Mouse (Mus musculus) frontal cortex, adult 2 months (tissue): Measurements from ENCODE around the gene Aqp1. TPM values are rescaled to one million over a fixed set of nuclear protein-coding genes. Genes with fewer than 3 reads are reported as not detected.
A peak's percentile ranks its signal among the peaks of the same experiment; 100 is the strongest.

Source experiments
- DNase-seq, 2 experiments: peaks; one replicate each; pipeline ENCODE4 v3.0.0; 2022; ENCODE audit warnings: low spot score in 1 of 2; ENCODE audit errors: extremely low spot score in 1 of 2
- polyA plus RNA-seq: library from polyadenylated mRNA; depleted of rRNA; stranded (reverse); fragments of >200 nt; gene quantifications from 2 replicates; pipeline ENCODE4 v1.2.3, GENCODE M21; 2012

The Aqp1 gene
- polyA plus RNA-seq, 1 experiment = 19.6 TPM

DNA sequence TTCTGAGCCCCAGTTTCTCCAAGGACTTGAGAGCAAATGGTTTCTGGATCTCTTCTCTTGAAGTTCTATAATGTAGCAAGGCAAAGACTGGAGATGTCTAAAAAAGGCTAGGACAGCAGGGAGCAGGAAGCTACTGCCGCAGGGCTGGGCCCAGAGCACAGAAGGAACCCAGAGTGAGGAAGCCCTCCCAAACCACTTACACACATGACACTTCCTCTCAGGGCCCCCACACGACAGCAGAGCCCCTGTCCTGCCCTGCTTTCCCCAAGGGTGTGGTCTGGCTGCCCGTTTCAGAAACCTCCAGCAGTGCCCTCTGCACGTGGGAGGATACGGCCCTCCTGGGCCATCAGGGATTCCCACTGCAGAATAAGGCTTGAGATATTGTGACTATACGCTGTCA, 4.9 kb upstream of the Aqp1 start:
- DNase-seq = no peak

DNA sequence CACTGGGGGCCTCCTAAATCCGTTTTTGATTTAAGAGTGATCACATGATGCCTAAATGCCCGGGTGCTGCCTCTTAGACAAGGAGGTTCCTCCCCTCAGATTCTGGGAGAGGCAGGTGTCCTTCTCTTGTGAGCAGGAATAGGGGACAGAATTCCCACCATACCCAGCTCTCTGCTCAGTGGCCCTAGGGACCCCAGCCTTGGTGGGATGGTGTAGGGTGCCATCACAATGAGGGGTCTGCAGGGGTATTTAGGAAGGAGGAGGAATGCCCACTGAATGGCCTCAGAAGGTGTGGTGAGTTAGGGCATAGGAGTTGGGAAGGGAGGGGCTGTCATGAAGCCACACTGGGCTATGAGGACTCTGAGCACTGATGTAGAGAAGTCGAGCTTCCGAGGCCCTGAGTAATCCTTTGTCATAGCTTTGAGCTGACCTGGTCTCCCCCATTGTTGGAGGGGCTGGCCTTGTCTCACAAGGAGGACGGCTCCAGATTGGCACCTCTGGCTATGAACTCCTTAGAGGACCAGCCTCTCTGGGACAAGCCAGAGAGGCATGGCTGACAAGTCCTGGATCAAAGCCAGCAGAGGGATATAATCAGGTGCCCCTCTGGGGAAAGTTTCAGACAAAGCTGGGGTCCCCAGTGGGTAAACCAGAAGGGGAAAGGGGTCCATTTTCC, 4.0 kb upstream of the Aqp1 start:
- DNase-seq = no peak

DNA sequence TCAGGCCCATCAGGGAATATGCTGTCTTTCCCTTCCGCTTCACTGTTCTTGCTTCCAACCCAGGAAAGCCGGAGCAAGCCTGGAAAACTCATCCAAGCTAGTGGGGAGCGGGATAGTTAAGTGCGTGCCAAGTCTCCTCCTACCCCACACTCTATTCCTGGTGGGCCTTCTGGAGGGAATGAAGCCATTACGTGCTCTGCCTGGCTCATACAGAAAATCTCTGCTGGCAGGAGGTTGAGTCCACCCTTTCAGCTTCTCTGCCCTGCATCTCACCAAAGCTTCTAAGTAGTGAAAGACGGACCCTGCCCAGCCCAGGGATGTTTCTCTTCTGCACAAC, 3.5 kb upstream of the Aqp1 start:
- no peak for DNase-seq

DNA sequence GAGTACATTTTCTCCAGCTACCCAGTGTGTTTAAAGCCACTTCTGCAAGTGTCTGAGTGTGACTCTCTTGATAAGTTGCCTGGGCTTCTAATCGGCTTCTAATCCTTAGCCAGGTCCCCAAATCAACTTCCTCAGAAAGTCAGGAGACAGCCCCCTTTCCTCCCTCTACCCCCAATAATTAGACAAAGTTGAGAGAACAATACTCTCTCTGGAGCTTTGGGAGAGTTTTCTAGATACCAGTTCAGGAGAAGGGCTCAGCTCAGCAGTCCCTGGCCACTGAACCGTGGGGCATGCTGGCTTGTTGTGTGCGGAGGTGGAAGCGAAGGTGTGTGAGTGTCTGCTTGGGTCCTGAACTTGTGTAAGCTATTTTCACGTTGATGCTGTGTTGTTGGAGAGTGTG, 1.0 kb downstream of the Aqp1 start:
- DNase-seq = no peak

DNA sequence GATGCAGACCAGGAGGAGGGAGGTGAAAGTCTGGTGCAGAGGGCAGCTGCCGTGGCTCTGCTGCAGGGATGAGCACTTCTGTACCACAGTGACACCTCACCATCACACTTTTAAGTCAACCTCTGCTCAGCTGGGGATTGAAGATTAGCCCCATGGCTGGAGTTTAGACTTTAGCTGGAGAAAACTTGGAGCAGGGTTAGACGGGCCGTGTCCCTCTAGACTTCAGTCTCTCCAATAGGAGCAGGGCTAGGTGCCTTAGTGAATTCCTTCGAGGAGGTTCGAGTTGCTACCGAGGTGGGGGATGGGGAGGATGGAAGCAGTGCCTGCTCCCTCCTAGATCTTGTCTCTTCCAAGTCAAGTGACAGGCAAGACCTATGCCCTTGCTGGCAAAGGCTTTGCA, 1.8 kb downstream of the Aqp1 start:
- DNase-seq = no peak

DNA sequence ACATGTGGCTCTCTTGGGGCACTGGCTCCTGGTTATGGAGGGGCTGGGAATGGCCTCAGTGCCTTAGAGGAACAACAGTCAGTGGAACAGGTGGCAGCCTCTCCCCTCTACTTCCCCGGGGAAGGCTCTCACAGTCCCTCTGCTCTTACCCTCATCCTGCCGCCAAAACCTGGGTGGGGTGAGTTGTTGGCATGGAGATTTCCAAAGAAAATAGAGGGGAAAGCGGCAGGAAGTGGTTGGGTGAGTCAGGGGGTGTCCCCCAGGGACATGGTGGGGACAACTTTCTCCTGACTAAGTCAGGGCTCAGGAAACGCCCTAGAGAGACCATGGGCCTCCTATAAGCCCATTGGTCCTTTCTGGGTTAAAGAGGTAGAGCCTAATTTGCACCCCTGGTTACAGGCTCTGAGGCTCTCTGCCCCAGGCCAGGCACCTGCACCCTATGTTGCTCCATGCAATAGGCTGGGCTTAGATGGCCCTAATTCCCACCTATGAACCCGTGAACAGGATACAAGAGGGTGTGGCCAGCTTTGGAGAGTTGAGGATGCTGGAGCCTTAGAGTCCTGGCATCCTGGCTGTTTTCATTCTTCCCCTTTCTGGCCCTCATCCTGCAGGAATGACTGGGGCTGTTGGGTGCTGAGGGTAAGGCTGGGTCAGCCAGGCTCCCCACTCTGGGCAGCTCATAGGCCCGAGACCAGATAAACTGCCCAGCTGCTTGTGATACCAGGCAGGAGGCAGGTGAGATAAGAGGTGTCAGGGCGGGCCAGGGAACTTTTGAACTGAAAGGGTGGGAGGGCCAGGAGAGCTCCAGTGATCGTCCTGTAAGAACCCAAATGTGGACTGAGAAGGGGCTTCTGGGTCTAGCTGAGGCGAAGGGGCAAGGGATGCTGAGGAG, 2.9 kb downstream of the Aqp1 start:
- no peak for DNase-seq

DNA sequence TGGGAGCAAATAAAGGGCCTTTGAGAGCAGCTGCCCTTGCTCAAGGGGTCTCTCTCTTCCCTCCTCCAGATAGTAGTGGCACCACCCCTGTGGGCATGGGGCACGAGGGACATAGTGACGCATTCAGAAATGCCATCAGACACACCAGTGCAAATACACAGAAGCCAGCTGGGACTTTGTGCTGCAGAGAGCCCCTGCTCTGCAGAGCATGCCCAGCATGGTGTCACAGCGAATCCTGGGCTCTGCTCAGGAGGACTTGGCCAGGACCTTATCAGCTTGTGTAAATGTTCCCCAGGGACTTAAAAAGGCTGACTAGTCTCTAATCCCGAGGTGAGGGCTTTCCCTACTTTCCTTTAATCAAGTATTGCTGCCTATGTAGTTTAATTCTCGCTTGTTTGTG, 5.5 kb downstream of the Aqp1 start:
- DNase-seq = no peak

DNA sequence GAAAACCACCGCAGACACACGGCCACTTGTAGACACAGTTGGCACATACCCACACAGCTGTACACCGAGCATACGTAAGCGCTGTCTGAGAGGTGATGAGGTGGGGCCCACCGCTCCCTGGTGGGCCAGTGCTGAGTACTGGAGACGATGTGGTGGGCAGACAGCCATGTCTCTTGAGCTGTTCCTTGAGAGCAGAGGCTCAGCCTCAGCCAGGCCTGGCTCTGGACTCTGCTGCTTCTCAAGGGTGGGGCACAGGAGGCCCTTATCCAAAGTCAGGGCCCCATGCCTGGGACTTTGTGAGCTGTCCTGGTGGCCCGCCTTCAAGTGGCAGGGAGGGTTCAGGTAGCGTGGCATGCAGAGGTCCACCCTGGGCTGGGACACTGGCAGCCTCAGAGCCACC, 6.1 kb downstream of the Aqp1 start:
- no peak for DNase-seq

DNA sequence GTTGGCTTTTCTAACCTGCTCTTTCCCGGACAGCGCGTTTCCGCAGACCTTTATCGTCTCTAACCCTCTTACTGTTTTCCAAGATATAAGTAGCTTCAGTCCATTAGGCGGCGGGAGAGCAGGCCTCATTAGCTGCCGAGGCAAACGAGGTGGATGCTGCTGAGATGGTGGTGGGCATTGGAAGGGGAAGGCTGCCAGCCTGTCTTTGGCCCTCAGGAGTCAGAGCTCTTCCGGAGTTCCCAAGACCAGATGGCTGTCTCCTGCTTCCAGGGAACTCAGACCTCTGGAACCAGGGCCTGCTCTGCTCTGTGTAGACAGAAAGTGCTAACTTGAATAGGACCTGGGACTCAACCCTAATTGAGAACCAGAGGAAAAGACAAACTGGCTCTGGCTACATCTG, 7.2 kb downstream of the Aqp1 start:
- no peak for DNase-seq

DNA sequence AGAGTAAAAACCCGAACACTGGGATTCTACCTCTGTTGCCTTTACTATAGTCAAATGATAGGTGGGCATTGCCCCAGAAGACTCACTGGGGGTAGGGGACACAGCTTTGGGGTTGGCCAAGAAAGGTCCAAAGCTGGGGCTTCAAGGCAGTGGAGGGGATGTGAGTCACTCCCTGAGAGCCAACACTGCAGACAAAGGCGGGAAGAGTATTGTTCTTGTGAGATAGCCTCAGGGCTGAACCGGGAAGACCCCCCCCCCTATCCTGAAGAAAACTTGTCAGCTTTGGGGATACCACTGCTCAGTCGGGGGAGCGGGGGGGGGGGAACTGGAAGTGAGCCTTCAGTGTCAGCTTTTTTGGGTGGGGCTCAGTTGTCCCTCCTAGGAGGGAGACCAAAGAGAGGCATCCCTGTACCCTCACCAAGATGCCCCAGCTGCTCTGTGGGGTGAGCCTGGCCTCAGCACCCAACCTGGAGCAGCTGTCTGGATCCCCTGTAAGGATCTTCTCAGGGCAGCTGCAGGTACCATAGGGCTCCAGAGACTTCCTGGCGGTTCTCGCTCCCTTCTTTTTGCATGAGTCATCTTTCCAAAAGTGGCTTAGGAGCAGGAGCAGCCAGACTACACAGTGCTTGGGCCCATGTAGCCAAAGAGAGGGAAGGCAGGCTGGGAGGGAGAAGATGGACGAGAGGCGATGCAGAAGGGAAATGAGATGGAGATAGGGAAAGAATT, 8.2 kb downstream of the Aqp1 start:
- peak in 1 of 2 experiments; percentile 42 for DNase-seq

DNA sequence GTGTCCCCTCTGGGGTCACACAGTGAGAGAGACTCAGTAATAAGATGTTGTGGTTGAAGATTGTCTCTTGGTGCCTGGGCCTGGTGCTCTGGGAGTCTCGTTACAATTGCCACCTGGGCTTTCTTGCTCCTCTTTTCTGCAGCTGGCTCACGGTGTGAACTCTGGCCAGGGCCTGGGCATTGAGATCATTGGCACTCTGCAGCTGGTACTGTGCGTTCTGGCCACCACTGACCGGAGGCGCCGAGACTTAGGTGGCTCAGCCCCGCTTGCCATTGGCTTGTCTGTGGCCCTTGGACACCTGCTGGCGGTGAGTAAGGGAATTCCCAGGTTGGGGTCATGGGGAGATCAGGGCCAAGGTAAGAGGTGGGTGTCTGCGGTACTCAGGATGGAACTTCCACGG, 9.0 kb downstream of the Aqp1 start:
- no peak for DNase-seq

DNA sequence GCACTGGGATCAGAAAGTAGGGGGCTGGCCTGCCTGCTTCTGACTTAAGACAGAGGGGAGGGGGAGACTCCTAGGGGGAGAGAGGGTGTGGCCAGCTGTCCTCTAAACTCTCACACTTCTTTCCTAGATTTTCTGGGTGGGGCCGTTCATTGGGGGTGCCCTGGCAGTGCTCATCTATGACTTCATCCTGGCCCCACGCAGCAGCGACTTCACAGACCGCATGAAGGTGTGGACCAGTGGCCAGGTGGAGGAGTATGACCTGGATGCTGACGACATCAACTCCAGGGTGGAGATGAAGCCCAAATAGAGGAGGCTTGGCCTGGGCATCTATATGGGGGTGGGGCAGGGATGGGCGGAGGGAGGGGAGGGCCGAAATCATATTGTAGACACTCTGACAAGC, 10.3 kb downstream of the Aqp1 start:
- DNase-seq = no peak

DNA sequence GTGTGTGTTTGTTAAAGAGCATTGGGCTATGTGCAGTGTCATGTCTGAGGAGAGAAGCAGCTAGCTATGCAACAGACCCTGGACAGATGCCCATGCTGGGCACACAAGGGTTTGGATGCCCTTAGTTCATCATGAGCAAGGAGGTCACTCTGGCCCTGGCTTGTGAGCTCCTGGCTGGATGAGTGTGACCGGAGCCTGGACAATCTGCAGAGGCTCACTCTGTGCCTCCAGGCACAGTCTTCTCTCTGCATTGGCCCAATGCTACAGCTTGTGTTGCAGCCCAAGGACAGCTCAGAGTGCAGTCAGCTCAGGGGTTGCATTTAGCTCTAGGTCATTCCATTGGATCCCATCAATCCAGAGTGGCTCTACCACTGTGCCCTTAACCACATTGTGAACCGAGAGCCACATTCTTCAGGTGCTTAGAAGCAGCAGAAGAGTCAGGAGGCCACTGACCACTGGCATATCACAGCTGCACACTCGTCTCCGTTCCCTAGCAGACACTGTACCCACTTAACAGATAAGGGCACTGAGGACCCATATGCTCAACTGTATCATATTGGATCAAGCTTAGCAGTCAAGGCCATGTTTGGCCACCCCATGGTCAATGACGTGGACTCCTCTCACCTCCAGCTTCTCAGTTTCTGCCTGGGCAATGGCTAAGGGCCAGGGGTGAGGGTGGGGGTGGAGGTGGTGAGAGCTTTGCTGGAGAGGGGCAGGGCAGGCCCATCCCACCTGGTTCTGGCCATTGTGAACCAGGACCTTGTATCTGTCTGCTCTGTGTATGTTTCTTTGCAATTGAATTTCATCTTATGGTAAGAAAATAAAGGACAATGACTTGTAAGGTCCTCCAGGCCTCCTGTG, 11.7 kb downstream of the Aqp1 start:
- DNase-seq = no peak

DNA sequence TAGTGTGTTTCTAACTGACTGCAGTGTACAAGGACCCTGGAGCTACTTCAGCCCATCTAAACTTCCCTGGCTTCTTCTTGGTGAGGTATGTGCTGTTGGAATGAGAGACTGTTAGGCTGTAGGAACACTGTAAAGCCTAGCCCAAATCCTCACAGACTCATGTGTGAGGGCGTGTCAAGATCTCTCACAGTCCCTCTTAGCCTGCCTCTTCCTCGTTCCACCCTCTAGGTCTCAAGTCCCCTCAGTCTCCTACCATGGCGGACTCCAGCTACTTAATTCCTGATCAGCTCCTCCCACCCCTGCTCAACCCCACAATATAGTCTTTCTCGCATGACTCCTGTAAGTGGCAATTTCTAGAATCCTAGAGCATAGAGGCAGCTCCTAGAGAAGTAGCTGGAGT, 13.0 kb downstream of the Aqp1 start:
- no peak for DNase-seq

DNA sequence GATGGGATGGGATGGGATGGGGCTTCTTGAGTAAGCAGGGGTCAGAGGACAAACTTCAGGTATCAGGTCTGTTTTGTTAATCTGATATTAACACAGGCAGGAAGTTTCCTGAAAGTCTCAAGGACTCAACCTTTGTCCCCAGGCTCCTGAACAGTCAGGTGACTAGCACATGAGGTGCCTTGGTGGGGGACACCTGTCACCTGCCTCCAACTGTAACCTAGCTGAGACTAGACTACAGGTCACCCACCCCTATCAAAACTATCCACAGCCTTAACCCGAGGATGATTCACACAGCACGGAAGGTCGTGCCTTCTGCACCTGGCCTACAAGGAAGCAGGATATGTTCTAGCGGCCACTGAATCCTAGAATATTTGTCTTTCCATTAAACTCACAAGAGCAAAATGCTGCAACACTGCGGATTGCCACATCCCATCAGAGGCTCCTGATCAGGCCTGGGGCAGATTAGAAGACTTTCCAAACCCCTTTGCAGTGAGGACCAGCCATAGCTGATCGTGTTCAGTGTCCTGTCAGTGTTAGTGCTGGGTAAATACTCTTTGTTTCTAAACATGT, 14.2 kb downstream of the Aqp1 start:
- DNase-seq = no peak

DNA sequence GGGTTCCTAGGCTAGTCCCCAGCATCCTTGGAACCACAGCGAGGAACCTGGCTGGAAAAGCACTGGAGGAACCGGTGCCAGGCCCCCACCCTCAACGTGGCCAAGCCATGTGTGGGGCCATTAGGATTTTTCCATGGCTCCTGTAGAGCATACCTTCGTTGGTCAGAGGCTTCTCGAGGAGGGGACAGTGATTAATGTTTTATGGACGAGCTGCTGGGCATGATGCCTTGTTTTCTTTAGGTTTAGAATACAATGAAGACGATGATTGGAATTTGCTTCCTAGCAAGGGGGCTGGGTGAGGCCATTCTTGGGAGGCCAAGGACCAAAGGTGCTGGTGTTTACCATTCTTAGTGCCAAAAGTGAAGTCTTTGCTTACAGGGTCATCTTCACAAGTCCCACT, 15.5 kb downstream of the Aqp1 start:
- no peak for DNase-seq

DNA sequence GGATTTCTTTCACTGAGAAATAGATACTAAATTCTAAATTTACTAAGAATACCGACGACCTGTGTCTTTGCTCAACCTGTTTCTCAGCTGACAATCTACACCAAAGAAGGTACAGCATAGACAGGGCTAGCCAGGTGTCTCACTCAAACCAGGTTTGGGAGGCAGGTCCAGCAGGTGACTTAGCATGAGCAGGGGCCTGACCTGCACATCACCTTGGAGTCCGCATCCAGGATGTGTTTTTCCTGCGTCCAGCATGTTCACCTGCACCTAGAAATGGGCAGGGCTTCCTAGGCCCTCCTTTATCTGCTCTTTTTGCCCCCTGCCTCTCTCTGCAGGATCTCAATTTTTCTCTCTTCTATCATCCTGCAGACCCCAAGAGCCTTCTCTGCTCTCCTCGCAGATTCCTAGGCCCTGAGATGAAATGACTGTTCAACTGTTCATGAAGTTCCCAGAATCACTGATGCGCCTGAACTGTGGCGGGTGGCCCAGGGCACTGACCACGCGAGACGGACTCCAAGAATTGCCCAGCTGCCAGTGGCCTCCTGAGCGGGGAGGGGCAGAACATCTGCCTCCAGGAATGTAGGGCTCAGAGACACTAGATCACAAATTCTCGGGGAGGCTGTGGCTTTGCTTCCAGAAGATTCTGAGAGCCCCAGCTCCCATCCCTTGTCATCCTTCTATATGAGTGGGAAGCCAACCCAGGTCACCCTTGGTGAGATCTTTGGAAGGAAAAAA, 17.6 kb downstream of the Aqp1 start:
- no peak for DNase-seq

DNA sequence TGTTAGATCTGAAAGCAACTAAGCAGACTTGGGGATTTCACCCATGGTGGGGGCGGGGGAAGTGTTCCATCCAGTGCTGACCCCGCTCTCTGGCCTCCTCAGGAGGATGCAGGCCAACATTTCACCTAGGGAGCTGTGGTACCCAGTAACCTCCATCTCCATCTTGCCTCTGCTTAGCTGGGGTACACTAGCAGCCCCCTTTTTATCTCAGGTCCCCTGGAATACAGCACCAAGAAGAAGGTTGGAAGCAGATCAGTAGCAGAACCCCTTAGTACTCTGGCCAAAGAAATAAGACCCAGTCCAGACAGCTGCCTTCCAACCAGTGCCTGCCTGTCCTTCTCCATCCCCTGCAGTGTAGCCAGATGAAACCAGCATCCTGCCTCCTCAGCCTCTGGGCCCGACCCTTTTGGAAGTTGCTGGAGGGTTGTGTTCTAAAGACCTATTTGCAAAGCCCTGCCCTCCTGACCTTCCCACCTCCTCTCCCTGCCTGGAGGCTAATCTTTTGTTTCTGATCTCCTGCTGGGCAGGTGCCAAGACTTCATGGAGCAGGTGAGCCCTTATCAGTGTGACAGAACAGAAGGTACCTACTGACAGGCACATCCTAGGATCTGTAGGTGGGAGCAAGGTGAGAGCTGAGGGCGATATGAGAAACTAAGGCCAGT, 18.4 kb downstream of the Aqp1 start:
- DNase-seq = no peak

DNA sequence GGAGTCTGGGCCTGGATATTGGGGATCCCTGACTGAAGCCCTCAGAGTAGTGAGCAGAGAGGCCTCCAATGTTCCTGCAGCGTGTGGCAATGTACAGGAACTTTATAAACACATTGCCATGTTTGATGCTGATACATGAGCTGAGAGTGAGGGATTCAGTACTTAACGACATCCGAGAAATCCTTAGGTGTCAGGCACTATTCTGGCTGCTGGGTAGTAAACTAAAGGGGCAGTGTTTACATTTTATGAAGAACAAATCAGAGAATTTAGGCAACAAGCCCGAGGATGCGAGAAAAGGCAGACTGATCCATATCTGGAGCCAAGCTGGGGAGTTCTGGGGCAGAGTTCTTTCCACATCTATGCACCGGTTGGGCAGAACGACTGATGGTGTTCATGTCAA, 19.3 kb downstream of the Aqp1 start:
- no peak for DNase-seq
